Mouse (Mus musculus) cortical plate, adult 2 months (tissue): ENCODE measurements around the gene Stpg4.

Experiments used
- CTCF ChIP-seq: fragments of 200-500 bp; IDR thresholded peaks from 2 replicates; pipeline ENCODE4 v1.5.1; 2011; ENCODE audit warnings: mild to moderate bottlenecking, control low read depth, low read length; ENCODE audit not compliant: insufficient read depth; ENCODE audit errors: extremely low read depth
- POLR2A ChIP-seq: fragments of 200-500 bp; IDR thresholded peaks from 2 replicates; pipeline ENCODE4 v1.6.1; 2011; ENCODE audit warnings: mild to moderate bottlenecking, low read length, control low read depth; ENCODE audit not compliant: insufficient read depth; ENCODE audit errors: extremely low read depth

GRCm38 (mm10) chr17:87373327-87373726 lies 54.2 kb downstream of the Stpg4 start:
- no peak for TF ChIP-seq POLR2A
- TF ChIP-seq CTCF, result no peak
